ENCODE assay signal across 8 mouse cellular contexts in the genomic region with DNA sequence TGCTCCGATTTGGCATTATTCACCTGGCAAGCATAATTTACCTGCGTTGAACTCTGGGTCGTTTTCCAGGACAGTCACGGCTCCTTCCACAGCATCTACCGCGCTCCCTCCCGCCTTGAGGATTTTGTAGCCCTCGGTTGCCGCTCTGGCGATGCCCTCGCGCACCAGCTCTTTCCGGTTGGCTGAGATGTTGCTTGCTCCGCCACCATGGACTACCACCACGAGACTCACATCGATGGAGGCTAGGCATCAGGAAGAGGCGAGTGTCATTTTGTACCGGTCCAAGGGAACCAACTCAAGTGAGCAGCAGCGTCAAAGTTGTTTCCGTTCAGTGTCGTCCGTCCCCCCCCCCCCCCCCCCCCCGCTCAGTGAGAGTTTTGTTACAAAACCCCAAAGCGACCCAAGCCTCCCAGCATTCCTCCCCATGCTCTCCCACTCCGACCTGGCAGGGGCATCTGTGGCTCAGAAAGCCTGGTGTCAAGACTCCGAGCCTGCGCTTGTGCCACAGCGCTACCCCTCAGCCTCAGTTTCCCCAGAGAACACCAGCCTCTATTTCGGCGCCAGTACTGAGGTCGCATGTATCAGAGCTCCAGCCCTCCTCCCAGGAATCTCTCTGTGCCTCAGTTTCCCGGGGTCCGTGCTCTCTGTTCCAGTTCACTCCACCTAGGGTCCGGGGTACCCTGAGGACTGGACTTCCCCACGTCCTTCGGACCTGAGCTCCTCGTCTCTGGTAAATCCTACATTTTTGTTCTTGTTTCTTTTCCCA. TPM values are rescaled to one million over a fixed set of nuclear protein-coding genes. Genes with fewer than 3 reads are reported as not detected.
DNase-seq lines count a peak whose midpoint lies in the region; ATAC-seq and TF ChIP-seq lines count a peak whose summit lies in the region.

No protein-coding gene starts in this region.

- peak overlapping the region; percentile 97 for H3K4me2 ChIP-seq in embryonic facial prominence, embryonic 13.5 days
- peak overlapping the region; percentile 97 for H3K4me2 ChIP-seq in hindbrain, embryonic 13.5 days
- H3K4me2 ChIP-seq in midbrain, postnatal 0 days (ENCODE audit: low read depth, low read length, poor library complexity, severe bottlenecking), result peak overlapping the region; percentile 99

- H3K27ac ChIP-seq in embryonic facial prominence, embryonic 13.5 days, result no peak overlapping the region
- H3K27ac ChIP-seq in hindbrain, embryonic 13.5 days, result peak overlapping the region; percentile 69
- peak overlapping the region; percentile 68 for H3K27ac ChIP-seq in midbrain, postnatal 0 days (ENCODE audit: low read depth, low read length)

- no peaks in the 10 kb centered on the region for H3K36me3 ChIP-seq in embryonic facial prominence, embryonic 13.5 days
- H3K36me3 ChIP-seq in hindbrain, embryonic 13.5 days, result no peaks in the 10 kb centered on the region
- no peaks in the 10 kb centered on the region for H3K36me3 ChIP-seq in midbrain, postnatal 0 days (ENCODE audit: insufficient read depth, low read length)

- peak overlapping the region; percentile 64 for H3K4me3 ChIP-seq in embryonic facial prominence, embryonic 13.5 days
- peak overlapping the region; percentile 70 for H3K4me3 ChIP-seq in hindbrain, embryonic 13.5 days
- H3K4me3 ChIP-seq in midbrain, postnatal 0 days (ENCODE audit: low read depth, low read length), result peak overlapping the region; percentile 69

- H3K9me3 ChIP-seq in embryonic facial prominence, embryonic 13.5 days, result no peaks in the 10 kb centered on the region
- H3K9me3 ChIP-seq in hindbrain, embryonic 13.5 days, result no peaks in the 10 kb centered on the region
- no peaks in the 10 kb centered on the region for H3K9me3 ChIP-seq in midbrain, postnatal 0 days (ENCODE audit: low read length)

- no peaks in the 10 kb centered on the region for H3K27me3 ChIP-seq in embryonic facial prominence, embryonic 13.5 days
- H3K27me3 ChIP-seq in hindbrain, embryonic 13.5 days, result no peaks in the 10 kb centered on the region
- H3K27me3 ChIP-seq in midbrain, postnatal 0 days (ENCODE audit: insufficient read depth, low read length), result no peaks in the 10 kb centered on the region

- 2% methylated on average over 37 of the region's 37 CpGs for WGBS in embryonic facial prominence, embryonic 13.5 days
- 1% methylated on average over 36 of the region's 37 CpGs for WGBS in hindbrain, embryonic 13.5 days
- WGBS in midbrain, postnatal 0 days, result 1% methylated on average over 34 of the region's 37 CpGs

- H3K9ac ChIP-seq in embryonic facial prominence, embryonic 13.5 days, result peak overlapping the region; percentile 77
- peak overlapping the region; percentile 78 for H3K9ac ChIP-seq in hindbrain, embryonic 13.5 days
- peak overlapping the region; percentile 79 for H3K9ac ChIP-seq in midbrain, postnatal 0 days (replicated peaks; ENCODE audit: low read length, poor library complexity, severe bottlenecking)

- H3K4me1 ChIP-seq in embryonic facial prominence, embryonic 13.5 days, result peaks cover 16% of the 10 kb centered on the region
- peaks cover 20% of the 10 kb centered on the region; the same call in 1 of the 2 replicates for H3K4me1 ChIP-seq in hindbrain, embryonic 13.5 days (replicated peaks)
- H3K4me1 ChIP-seq in midbrain, postnatal 0 days (ENCODE audit: insufficient read depth, low read length), result no peaks in the 10 kb centered on the region

- intact Hi-C loops in gastrocnemius, postnatal 14 days (cut with DNase I; ENCODE audit: low total_unique reads), result no loop called here

- TF ChIP-seq CTCF in midbrain, postnatal 0 days (IDR thresholded peaks at IDR 0.05), result no peak

- ATAC-seq in embryonic facial prominence, embryonic 13.5 days (ENCODE audit: insufficient number of reproducible peaks, insufficient read depth, low FRiP score, low TSS enrichment, low read depth), result peak; percentile 59
- peak; percentile 87 for ATAC-seq in hindbrain, embryonic 13.5 days (ENCODE audit: low FRiP score)
- peak; percentile 68 for ATAC-seq in midbrain, postnatal 0 days (ENCODE audit: low FRiP score)

- peak; percentile 21 for DNase-seq in gastrocnemius, postnatal 10 days
- no peak for DNase-seq in gastrocnemius, postnatal 14 days
- peak; percentile 46 for DNase-seq in adrenal gland, postnatal 14 days
- DNase-seq in liver, result peak; percentile 38
- peak; percentile 40 for DNase-seq in midbrain, postnatal 0 days (ENCODE audit: low spot score)
- DNase-seq in thymus, adult 18-20 months, result peak; percentile 27 to 40

RNA-seq across cellular contexts. Expression of a gene that starts 0.5 kb away (rescaled TPM):
- 10 to 100 TPM; 11.1 to 14.2 TPM for total RNA-seq in gastrocnemius, postnatal 10 days (2021)
- total RNA-seq in gastrocnemius, postnatal 14 days (2021), result 10 to 100 TPM; 15.6 to 18.5 TPM
- 12.6 and 18.1 TPM in 2 replicates for total RNA-seq in adrenal gland, postnatal 14 days (2021)
- 15.9 and 17.4 TPM in 2 replicates for polyA plus RNA-seq in embryonic facial prominence, embryonic 13.5 days (2015; fragmentation: Nextera tagmentation; extraction: Ambion mirVana)
- polyA plus RNA-seq in hindbrain, embryonic 13.5 days (2015; fragmentation: Nextera tagmentation; extraction: Ambion mirVana), result 16.6 and 23.0 TPM in 2 replicates
- total RNA-seq in midbrain, postnatal 0 days (2014; rRNA removed), result 30.3 and 33.4 TPM in 2 replicates
- 45.4 and 46.9 TPM in 2 replicates for polyA plus RNA-seq in midbrain, postnatal 0 days (2015; fragmentation: Nextera tagmentation; extraction: Ambion mirVana)

RNA-seq across cellular contexts. Expression of a gene that starts 47.2 kb away (rescaled TPM):
- total RNA-seq in gastrocnemius, postnatal 10 days (2021), result under 1 TPM in 1 of 2 experiments, not detected in 1; 0.63 TPM
- not detected for total RNA-seq in gastrocnemius, postnatal 14 days (2021)
- total RNA-seq in adrenal gland, postnatal 14 days (2021), result 4.4 TPM in 1 of 2 replicates, not detected in the other
- polyA plus RNA-seq in embryonic facial prominence, embryonic 13.5 days (2015; fragmentation: Nextera tagmentation; extraction: Ambion mirVana), result not detected in 2 replicates
- not detected in 2 replicates for polyA plus RNA-seq in hindbrain, embryonic 13.5 days (2015; fragmentation: Nextera tagmentation; extraction: Ambion mirVana)
- total RNA-seq in midbrain, postnatal 0 days (2014; rRNA removed), result not detected in 2 replicates
- not detected in 2 replicates for polyA plus RNA-seq in midbrain, postnatal 0 days (2015; fragmentation: Nextera tagmentation; extraction: Ambion mirVana)
